ENCODE assay signal across 33 mouse cellular contexts in the genomic region with DNA sequence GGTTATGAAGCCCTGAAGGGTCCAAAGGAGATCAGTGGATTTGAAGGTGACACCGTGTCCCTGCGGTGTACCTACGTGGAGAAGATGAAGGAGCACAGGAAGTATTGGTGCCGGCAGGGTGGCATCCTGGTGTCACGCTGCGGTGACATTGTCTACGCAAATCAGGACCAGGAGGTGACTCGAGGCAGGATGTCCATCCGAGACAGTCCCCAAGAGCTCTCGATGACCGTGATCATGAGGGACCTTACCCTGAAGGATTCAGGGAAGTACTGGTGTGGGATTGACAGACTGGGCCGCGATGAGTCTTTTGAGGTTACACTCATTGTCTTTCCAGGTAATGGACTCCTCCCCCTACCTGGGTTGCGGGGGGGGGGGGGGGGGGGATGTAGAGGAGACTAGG. TPM values are rescaled to one million over a fixed set of nuclear protein-coding genes. Genes with fewer than 3 reads are reported as not detected.
DNase-seq lines count a peak whose midpoint lies in the region; ATAC-seq and TF ChIP-seq lines count a peak whose summit lies in the region.
"Had no signal": no experiment of that assay in that cellular context is flagged by ENCODE, and none has a peak within 500 bp of the region (broad histone marks: within the 10 kb centered on the region; RNA-seq: fewer than 3 reads in every experiment).

No protein-coding gene starts in this region.

- TF ChIP-seq CTCF in gastrocnemius, adult 2 months (IDR thresholded peaks at IDR 0.05) = no peak
- TF ChIP-seq CTCF in liver, adult 2 months (IDR thresholded peaks at IDR 0.05; ENCODE audit: low read depth, low read length) = no peak
- TF ChIP-seq CTCF in small intestine, adult 2 months (IDR thresholded peaks at IDR 0.05; ENCODE audit: extremely low read depth, insufficient read length, insufficient replicate concordance, low read depth, low read length) = no peak

- TF ChIP-seq POLR2A in liver, adult 2 months (IDR thresholded peaks at IDR 0.05; ENCODE audit: extremely low read depth, insufficient read depth, low read length) = no peak
- TF ChIP-seq POLR2A in small intestine, adult 2 months (IDR thresholded peaks at IDR 0.05; ENCODE audit: low read depth, low read length) = no peak

- H3K9me3 ChIP-seq in heart, embryonic 16.5 days (replicated peaks; ENCODE audit: control insufficient read depth, low read length) = peaks cover 7% of the 10 kb centered on the region; the same call in 1 of the 2 replicates
- no peaks in the 10 kb centered on the region for H3K9me3 ChIP-seq in liver, embryonic 11.5 days (ENCODE audit: control insufficient read depth, low read length)
- H3K9me3 ChIP-seq: G1E; intestine, embryonic 15.5 days had no signal

- H3K4me3 ChIP-seq in gastrocnemius, adult 2 months = peak overlapping the region; percentile 69
- H3K4me3 ChIP-seq in heart, embryonic 16.5 days (ENCODE audit: low read length) = no peak overlapping the region
- peak overlapping the region; percentile 1; the same call in 1 of the 2 replicates for H3K4me3 ChIP-seq in liver, adult 2 months (ENCODE audit: insufficient read depth, low read depth, low read length)
- H3K4me3 ChIP-seq in liver, embryonic 11.5 days (ENCODE audit: low read depth, low read length) = no peak overlapping the region
- peak overlapping the region; percentile 21; the same call in 1 of the 2 replicates for H3K4me3 ChIP-seq in small intestine, adult 2 months (ENCODE audit: low read depth, low read length)
- H3K4me3 ChIP-seq: heart, embryonic 10.5 days; hindbrain, embryonic 10.5 days; hindbrain, embryonic 13.5 days; intestine, embryonic 15.5 days had no signal

- no peak for ATAC-seq in heart, embryonic 16.5 days (replicated peaks; ENCODE audit: extremely low read depth, insufficient read depth, low FRiP score)
- no peak for ATAC-seq in liver, embryonic 11.5 days (replicated peaks; ENCODE audit: low FRiP score)
- ATAC-seq: forebrain, embryonic 14.5 days; forebrain, postnatal 0 days; hindbrain, embryonic 16.5 days; intestine, embryonic 15.5 days; Patski had no signal

- no peaks in the 10 kb centered on the region for H3K4me1 ChIP-seq in heart, embryonic 16.5 days (ENCODE audit: control insufficient read depth, insufficient read depth, low read length)
- H3K4me1 ChIP-seq in liver, adult 2 months (ENCODE audit: control insufficient read depth, insufficient read depth, low read length) = 0 out of 2 replicates have a peak, but pooled peaks cover 2% of the 10 kb centered on the region
- H3K4me1 ChIP-seq in liver, embryonic 11.5 days (replicated peaks; ENCODE audit: control insufficient read depth, insufficient read depth, low read length) = no peaks in the 10 kb centered on the region
- no peaks in the 10 kb centered on the region for H3K4me1 ChIP-seq in small intestine, adult 2 months (ENCODE audit: control insufficient read depth, insufficient read depth, insufficient read length, low read length)
- H3K4me1 ChIP-seq: hindbrain, embryonic 13.5 days had no signal

- 83% methylated on average over 13 of the region's 14 CpGs for WGBS in heart, embryonic 16.5 days
- WGBS in liver, adult 2 months = 81% methylated on average over 14 of the region's 14 CpGs
- 89% methylated on average over 13 of the region's 14 CpGs for WGBS in liver, embryonic 11.5 days
- WGBS in small intestine, adult 2 months = 88% methylated on average over 13 of the region's 14 CpGs

- no peaks in the 10 kb centered on the region for H3K79me2 ChIP-seq in liver, adult 2 months (ENCODE audit: control insufficient read depth, insufficient read depth, low read length)

- no peak overlapping the region for H3K9ac ChIP-seq in heart, embryonic 16.5 days (ENCODE audit: low read length)
- peak overlapping the region; percentile 38; the same call in 1 of the 2 replicates for H3K9ac ChIP-seq in liver, adult 2 months (ENCODE audit: low read depth, low read length)
- no peak overlapping the region for H3K9ac ChIP-seq in liver, embryonic 11.5 days (ENCODE audit: low read depth, low read length)
- H3K9ac ChIP-seq: forebrain, postnatal 0 days; hindbrain, embryonic 13.5 days; intestine, embryonic 15.5 days had no signal

- H3K36me3 ChIP-seq in heart, embryonic 16.5 days (ENCODE audit: control insufficient read depth, insufficient read depth) = peaks cover 3% of the 10 kb centered on the region; the same call in 1 of the 2 replicates
- no peaks in the 10 kb centered on the region for H3K36me3 ChIP-seq in liver, adult 2 months (ENCODE audit: control insufficient read depth, insufficient read depth, low read length)
- H3K36me3 ChIP-seq in liver, embryonic 11.5 days (ENCODE audit: control insufficient read depth, insufficient read depth, low read length) = 0 out of 2 replicates have a peak, but pooled peaks cover 2% of the 10 kb centered on the region
- no peaks in the 10 kb centered on the region for H3K36me3 ChIP-seq in small intestine, adult 2 months (ENCODE audit: control insufficient read depth, insufficient read depth, low read length)
- H3K36me3 ChIP-seq: G1E; hindbrain, embryonic 10.5 days; hindbrain, embryonic 13.5 days; intestine, embryonic 15.5 days had no signal

- DNase-seq in gastrocnemius, adult 2 months = no peak
- DNase-seq in gastrocnemius, adult 18-20 months (ENCODE audit: low spot score) = no peak
- no peak for DNase-seq in heart, postnatal 36 days
- DNase-seq in liver, adult 2 months (ENCODE audit: extremely low read depth, low read depth, low spot score) = no peak
- DNase-seq in liver, embryonic 11.5 days (ENCODE audit: low spot score) = no peak
- no peak for DNase-seq in cerebellum, postnatal 25 days
- DNase-seq: adrenal gland, postnatal 10 days; adrenal gland, postnatal 36 days; cerebellum, adult 11-12 months; cerebellum, adult 8-10 months; cerebellum, postnatal 10 days; forebrain, postnatal 0 days; gastrocnemius, postnatal 10 days; gastrocnemius, postnatal 36 days; kidney, adult 11 months had no signal

- intact Hi-C loops in gastrocnemius, adult 2 months (cut with DNase I) = no loop called here
- intact Hi-C loops in heart, postnatal 36 days (cut with DNase I) = no loop called here

- no peaks in the 10 kb centered on the region for H3K27me3 ChIP-seq in heart, embryonic 16.5 days (ENCODE audit: control insufficient read depth, insufficient read depth, low read length)
- H3K27me3 ChIP-seq in liver, adult 2 months (ENCODE audit: control insufficient read depth, insufficient read depth, low read length) = no peaks in the 10 kb centered on the region
- no peaks in the 10 kb centered on the region for H3K27me3 ChIP-seq in liver, embryonic 11.5 days (replicated peaks; ENCODE audit: control insufficient read depth, insufficient read depth, low read length)
- H3K27me3 ChIP-seq in small intestine, adult 2 months (ENCODE audit: control insufficient read depth, insufficient read depth, low read length) = no peaks in the 10 kb centered on the region
- H3K27me3 ChIP-seq: intestine, embryonic 15.5 days; Patski had no signal

- peak overlapping the region; percentile 11; the same call in 1 of the 2 replicates for H3K4me2 ChIP-seq in heart, embryonic 16.5 days (ENCODE audit: low read depth, low read length)
- H3K4me2 ChIP-seq in liver, embryonic 11.5 days = no peak overlapping the region
- H3K4me2 ChIP-seq: hindbrain, embryonic 13.5 days; intestine, embryonic 15.5 days had no signal

- H3K27ac ChIP-seq in gastrocnemius, adult 2 months = peak overlapping the region; percentile 85
- no peak overlapping the region for H3K27ac ChIP-seq in heart, embryonic 16.5 days (ENCODE audit: low read length)
- H3K27ac ChIP-seq in liver, adult 2 months (replicated peaks; ENCODE audit: insufficient read depth, low read depth, low read length) = peak overlapping the region; percentile 40
- H3K27ac ChIP-seq in liver, embryonic 11.5 days (ENCODE audit: low read depth, low read length) = no peak overlapping the region
- H3K27ac ChIP-seq in small intestine, adult 2 months (ENCODE audit: insufficient read depth, low read depth, low read length) = no peak overlapping the region
- H3K27ac ChIP-seq: heart, embryonic 10.5 days; hindbrain, embryonic 10.5 days; hindbrain, embryonic 13.5 days; intestine, embryonic 15.5 days had no signal

RNA-seq across cellular contexts. Expression of a gene that starts 1.7 kb away (rescaled TPM):
- total RNA-seq in gastrocnemius, adult 2 months (2021) = 10 to 100 TPM; 17.6 to 18.9 TPM
- 10 to 100 TPM; 16.1 to 19.0 TPM for total RNA-seq in gastrocnemius, adult 18-20 months (2021)
- polyA plus RNA-seq in heart, embryonic 16.5 days (2015; fragmentation: Nextera tagmentation; extraction: Ambion mirVana) = 11.6 TPM in 2 replicates
- 10 to 100 TPM; 68.3 to 69.5 TPM for total RNA-seq in heart, postnatal 36 days (2021)
- total RNA-seq in liver, adult 2 months (2014; rRNA removed) = 8.4 and 11.1 TPM in 2 replicates
- polyA plus RNA-seq in liver, adult 2 months (2012; rRNA removed) = 12.2 and 13.3 TPM in 2 replicates
- polyA plus RNA-seq in liver, embryonic 11.5 days (2014; fragmentation: Nextera tagmentation; extraction: Ambion mirVana) = 0.27 and 0.66 TPM in 2 replicates
- polyA plus RNA-seq in small intestine, adult 2 months (2012; rRNA removed) = 3.8 and 5.4 TPM in 2 replicates
- total RNA-seq: G1E had no signal
- polyA plus RNA-seq: forebrain, embryonic 14.5 days; G1E; Patski had no signal

RNA-seq across cellular contexts. Expression of a gene that starts 14.7 kb away (rescaled TPM):
- total RNA-seq in gastrocnemius, adult 2 months (2021) = 10 to 100 TPM; 19.4 to 34.7 TPM
- total RNA-seq in gastrocnemius, adult 18-20 months (2021) = 10 to 100 TPM; 15.7 to 24.5 TPM
- polyA plus RNA-seq in heart, embryonic 16.5 days (2015; fragmentation: Nextera tagmentation; extraction: Ambion mirVana) = 4.2 and 4.9 TPM in 2 replicates
- total RNA-seq in heart, postnatal 36 days (2021) = 1 to 10 TPM; 1.7 to 1.9 TPM
- 0.07 and 0.28 TPM in 2 replicates for total RNA-seq in liver, adult 2 months (2014; rRNA removed)
- 0.06 and 0.19 TPM in 2 replicates for polyA plus RNA-seq in liver, adult 2 months (2012; rRNA removed)
- 2.6 and 3.2 TPM in 2 replicates for polyA plus RNA-seq in liver, embryonic 11.5 days (2014; fragmentation: Nextera tagmentation; extraction: Ambion mirVana)
- 0.55 and 0.90 TPM in 2 replicates for polyA plus RNA-seq in small intestine, adult 2 months (2012; rRNA removed)
- total RNA-seq: granulocyte monocyte progenitor cell, adult 5-6 weeks had no signal
- polyA plus RNA-seq: G1E had no signal

RNA-seq across cellular contexts. Expression of a gene that starts 45.3 kb away (rescaled TPM):
- total RNA-seq in gastrocnemius, adult 2 months (2021) = 1 to 10 TPM; 1.2 TPM
- total RNA-seq in gastrocnemius, adult 18-20 months (2021) = 1 to 10 TPM; 1.0 to 1.2 TPM
- 6.6 and 9.1 TPM in 2 replicates for polyA plus RNA-seq in heart, embryonic 16.5 days (2015; fragmentation: Nextera tagmentation; extraction: Ambion mirVana)
- total RNA-seq in heart, postnatal 36 days (2021) = 1 to 10 TPM; 2.1 to 3.1 TPM
- total RNA-seq in liver, adult 2 months (2014; rRNA removed) = under 0.01 and 0.20 TPM in 2 replicates
- 0.20 and 0.22 TPM in 2 replicates for polyA plus RNA-seq in liver, adult 2 months (2012; rRNA removed)
- 12.1 and 12.8 TPM in 2 replicates for polyA plus RNA-seq in liver, embryonic 11.5 days (2014; fragmentation: Nextera tagmentation; extraction: Ambion mirVana)
- polyA plus RNA-seq in small intestine, adult 2 months (2012; rRNA removed) = 1.2 and 1.6 TPM in 2 replicates
- total RNA-seq: granulocyte monocyte progenitor cell, adult 5-6 weeks had no signal

RNA-seq across cellular contexts. Expression of a gene that starts 56.2 kb away (rescaled TPM):
- total RNA-seq in gastrocnemius, adult 2 months (2021) = 100 to 1,000 TPM; 123 to 129 TPM
- total RNA-seq in gastrocnemius, adult 18-20 months (2021) = 100 to 1,000 TPM; 153 to 161 TPM
- polyA plus RNA-seq in heart, embryonic 16.5 days (2015; fragmentation: Nextera tagmentation; extraction: Ambion mirVana) = 57.3 and 58.8 TPM in 2 replicates
- 100 to 1,000 TPM; 113 to 123 TPM for total RNA-seq in heart, postnatal 36 days (2021)
- total RNA-seq in liver, adult 2 months (2014; rRNA removed) = 15.8 and 21.7 TPM in 2 replicates
- 38.7 and 40.0 TPM in 2 replicates for polyA plus RNA-seq in liver, adult 2 months (2012; rRNA removed)
- polyA plus RNA-seq in liver, embryonic 11.5 days (2014; fragmentation: Nextera tagmentation; extraction: Ambion mirVana) = 20.5 and 21.2 TPM in 2 replicates
- 27.9 and 28.0 TPM in 2 replicates for polyA plus RNA-seq in small intestine, adult 2 months (2012; rRNA removed)

RNA-seq across cellular contexts. Expression of a gene that starts 58.1 kb away (rescaled TPM):
- total RNA-seq in gastrocnemius, adult 2 months (2021) = not detected
- not detected for total RNA-seq in gastrocnemius, adult 18-20 months (2021)
- not detected in 2 replicates for polyA plus RNA-seq in heart, embryonic 16.5 days (2015; fragmentation: Nextera tagmentation; extraction: Ambion mirVana)
- total RNA-seq in heart, postnatal 36 days (2021) = not detected
- not detected in 2 replicates for total RNA-seq in liver, adult 2 months (2014; rRNA removed)
- polyA plus RNA-seq in liver, adult 2 months (2012; rRNA removed) = not detected in 2 replicates
- polyA plus RNA-seq in liver, embryonic 11.5 days (2014; fragmentation: Nextera tagmentation; extraction: Ambion mirVana) = not detected in 2 replicates
- 11.5 TPM in 1 of 2 replicates, not detected in the other for polyA plus RNA-seq in small intestine, adult 2 months (2012; rRNA removed)
- total RNA-seq: adrenal gland, adult 18-20 months; adrenal gland, postnatal 10 days; adrenal gland, postnatal 36 days; forebrain, postnatal 0 days; G1E; gastrocnemius, postnatal 10 days; gastrocnemius, postnatal 36 days; granulocyte monocyte progenitor cell, adult 5-6 weeks; heart, postnatal 25 days had no signal
- polyA plus RNA-seq: embryonic facial prominence, embryonic 11.5 days; embryonic facial prominence, embryonic 14.5 days; forebrain, embryonic 11.5 days; forebrain, embryonic 14.5 days; forebrain, postnatal 0 days; frontal cortex, adult 2 months; heart, embryonic 10.5 days; heart, embryonic 14.5 days; hindbrain, embryonic 10.5 days; hindbrain, embryonic 13.5 days; hindbrain, embryonic 16.5 days; Patski had no signal

Comparison
In these comparisons a context has a peak if more than half of its experiments do, and no peak if none do; other contexts are left out.
1. H3K27ac ChIP-seq: peak in gastrocnemius, adult 2 months (single experiment) and liver, adult 2 months (single experiment); none in heart, embryonic 16.5 days (single experiment), liver, embryonic 11.5 days (single experiment) and small intestine, adult 2 months (single experiment).
2. H3K4me3 ChIP-seq: peak in gastrocnemius, adult 2 months (single experiment), liver, adult 2 months (single experiment) and small intestine, adult 2 months (single experiment); none in heart, embryonic 16.5 days (single experiment) and liver, embryonic 11.5 days (single experiment).
3. RNA of a gene that starts 14.7 kb away (total RNA-seq): 19.4 to 34.7 TPM in gastrocnemius, adult 2 months and 15.7 to 24.5 TPM in gastrocnemius, adult 18-20 months; 1.7 to 1.9 TPM in heart, postnatal 36 days and 0.07 to 0.28 TPM in liver, adult 2 months; every median in the first group is over 4 times any median in the second.